Mouse (Mus musculus): Measurements from ENCODE around the gene Lap3.

Gene Lap3

DNA sequence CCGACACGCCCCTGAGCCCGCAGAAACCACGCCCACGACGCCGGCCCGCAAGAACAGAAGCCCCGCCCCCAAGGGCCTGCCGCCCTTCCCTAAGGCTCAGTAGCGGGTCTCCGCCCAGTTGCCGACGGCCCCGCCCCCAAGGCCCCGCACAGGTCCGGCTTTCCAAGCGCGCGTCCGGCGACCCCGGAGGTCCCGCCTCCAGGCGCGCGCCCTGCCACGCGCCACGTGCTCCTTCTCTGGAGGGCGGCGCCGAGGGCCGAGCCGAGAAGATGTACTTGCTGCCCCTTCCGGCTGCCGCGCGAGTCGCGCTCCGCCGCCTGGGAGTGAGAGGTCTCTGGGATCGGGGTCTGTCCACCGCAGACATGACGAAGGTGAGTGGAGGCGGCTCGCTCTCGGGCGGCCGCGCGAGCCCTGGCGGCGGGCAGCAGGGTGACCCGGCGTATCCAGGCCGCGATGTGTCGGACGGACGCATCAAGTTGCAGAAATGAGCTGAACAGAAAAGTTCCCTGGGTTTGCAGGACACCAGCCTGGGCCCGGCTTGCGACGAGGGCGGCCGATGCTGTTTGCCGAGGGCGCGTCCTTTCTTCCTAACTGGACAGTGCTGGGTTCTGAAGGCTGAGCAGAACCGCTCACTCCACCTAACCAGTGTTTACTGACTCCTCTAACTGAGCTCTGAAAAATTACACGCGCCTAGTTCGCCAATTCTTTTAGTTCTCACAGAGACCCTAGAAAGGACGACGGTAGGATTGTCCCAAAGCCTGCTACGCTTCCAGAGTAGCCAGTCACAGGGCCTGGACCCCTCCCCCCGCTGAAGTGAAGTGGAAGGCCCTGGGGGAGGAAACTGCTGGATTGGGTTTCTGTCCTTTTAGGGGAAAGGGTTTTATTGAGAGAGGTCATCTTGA, at the start of gene Lap3:
Gene Lap3 (plus strand): TSS at position 184 of the 902 bp plus-strand sequence.
- ChIA-PET CTCF (no interaction called here), POLR2A (interaction anchor here in 2 of 4 experiments (0.6 to 16.9 kb wide), 18 partner anchors 9 to 177 kb away, joined by 3 to 249 read pairs (median 5); partner anchors contain the start of genes Ncapg (in 2 of the 2) and Qdpr (in 2 of the 2))

DNA sequence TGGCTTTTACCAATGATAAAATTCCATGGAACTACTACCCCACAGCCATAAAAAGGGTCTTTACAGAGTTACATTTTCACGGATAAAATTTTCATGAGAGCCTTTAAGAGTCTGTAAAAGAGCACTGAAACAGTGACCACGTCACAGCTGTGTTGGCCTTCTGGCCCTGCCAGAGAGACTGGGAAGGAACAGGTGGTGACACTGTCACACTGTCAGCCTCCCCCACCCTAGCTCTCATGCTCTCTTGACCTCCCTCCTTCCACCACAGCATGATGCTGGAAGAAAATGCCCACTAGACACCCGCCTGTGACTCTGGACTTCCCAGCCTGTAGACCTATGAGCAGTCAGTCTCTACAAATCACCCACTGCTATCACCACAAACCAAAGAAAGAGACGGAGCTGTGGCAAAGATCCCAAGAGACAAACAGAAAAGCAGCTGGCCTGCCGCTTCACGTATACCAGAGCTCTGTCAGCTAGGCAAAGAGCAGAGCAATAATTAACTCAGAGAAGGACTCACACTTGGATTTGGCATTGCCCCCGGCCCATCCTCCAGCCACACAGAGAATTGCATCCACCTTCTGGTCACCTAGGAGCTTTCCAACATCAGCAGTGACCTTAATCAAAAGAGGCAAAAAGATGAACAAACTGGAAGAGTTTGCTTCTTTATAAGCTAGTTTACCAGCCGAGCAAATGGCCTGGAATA, 48.9 kb upstream of the Lap3 start:
- ChIA-PET CTCF (interaction anchor here in 1 of 4 experiments (0.5 kb wide), 1 partner anchor 267 kb away, joined by 7 read pairs; no protein-coding TSS in a partner anchor), POLR2A (interaction anchor here in 1 of 4 experiments (0.6 kb wide), 2 partner anchors 59 to 620 kb away, joined by 3 to 5 read pairs; no protein-coding TSS in a partner anchor)

DNA sequence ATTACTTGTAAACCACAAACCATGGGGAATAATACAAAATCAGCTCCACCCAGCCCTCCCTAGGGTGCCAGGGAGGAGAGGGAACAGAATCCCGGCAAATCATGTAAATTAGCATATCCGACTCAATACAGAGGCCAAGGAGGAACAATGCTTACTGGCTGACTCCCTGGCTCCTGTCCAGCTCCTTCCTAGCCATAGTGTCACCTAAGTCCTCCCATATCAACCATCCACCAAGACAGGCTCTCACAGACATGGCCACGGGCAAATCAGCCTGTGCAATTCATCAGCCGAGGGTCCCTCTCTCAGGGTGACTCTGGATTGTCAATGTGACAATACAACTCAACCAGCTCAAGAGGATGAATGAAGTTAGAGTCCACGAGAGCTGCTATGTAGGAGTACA, 44.5 kb upstream of the Lap3 start:
- CTCF ChIA-PET = no interaction called here
- POLR2A ChIA-PET = interaction anchor here in 2 of 4 experiments (0.9 to 2.3 kb wide), 7 partner anchors 9 to 221 kb away, joined by 3 to 12 read pairs (median 5); partner anchors contain the start of gene Ncapg (in 1 of the 2)

DNA sequence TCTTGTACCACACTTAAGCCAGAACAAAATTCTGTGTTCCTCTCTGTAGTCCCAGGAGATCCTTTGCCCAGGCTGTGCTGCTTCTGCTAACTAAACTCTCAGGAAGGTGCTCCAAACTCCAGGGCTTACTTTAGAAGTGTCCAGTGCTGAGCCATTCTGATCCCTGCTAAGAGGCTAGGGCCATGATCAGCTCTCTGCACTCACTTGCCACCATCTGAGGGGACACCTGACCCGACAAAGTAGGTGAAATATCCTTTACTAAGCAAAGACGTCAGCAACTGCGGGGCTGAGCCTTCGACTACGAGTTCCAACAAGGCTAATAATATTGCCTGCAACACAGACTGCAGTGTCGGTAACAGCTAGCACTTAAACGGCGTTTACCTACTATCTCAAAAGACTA, 44.0 kb upstream of the Lap3 start:
- CTCF ChIA-PET = no interaction called here

DNA sequence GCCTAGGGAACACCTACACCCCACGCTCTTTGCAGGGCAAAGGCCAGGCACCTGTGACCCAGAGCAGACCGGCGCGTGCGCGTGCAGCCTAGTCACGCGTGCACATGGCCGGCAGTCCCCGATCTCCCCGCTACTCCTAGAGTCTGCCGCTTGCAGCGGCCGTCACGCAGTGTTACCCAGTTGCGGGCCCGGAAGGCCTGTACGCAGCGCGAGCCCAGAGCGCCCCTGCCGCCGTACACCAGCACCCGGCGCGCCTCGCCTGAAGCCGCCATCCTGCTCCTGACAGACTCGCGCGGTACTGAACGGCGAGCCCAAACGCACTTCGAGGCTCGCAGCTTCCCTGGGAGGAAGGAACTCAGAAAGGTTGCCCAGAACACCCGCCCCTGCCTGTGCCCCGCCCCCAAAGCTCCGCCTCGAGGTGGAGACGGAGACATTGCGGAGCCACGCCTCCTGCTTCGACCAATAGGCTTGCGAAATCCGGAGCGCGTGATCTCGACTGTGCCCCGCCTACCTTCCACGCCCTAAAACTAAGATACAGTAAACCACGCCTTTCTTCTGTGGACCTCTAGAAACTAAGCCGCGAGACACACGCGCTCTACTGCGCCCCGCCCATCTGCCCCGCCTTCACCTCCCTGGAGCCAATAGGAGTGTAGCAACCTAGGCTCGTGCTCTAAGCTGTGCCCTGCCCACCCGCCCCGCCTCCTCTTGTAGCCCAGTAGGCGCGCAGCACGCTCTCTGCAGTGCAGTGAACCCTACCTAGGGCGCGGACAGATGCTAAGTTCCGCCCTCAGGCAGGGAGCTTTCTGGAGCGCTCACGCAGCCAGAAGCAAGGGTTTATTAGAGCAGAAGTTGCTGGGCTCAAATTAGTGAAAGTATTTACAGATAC, 43.1 kb upstream of the Lap3 start, which contains the start of gene Qdpr:
Gene Qdpr (minus strand): TSS at position 406 of the 886 bp plus-strand sequence.
- ChIA-PET POLR2A (interaction anchor here (0.6 to 2.3 kb wide), 59 partner anchors 9 to 1307 kb away, joined by 3 to 48 read pairs (median 4); partner anchors contain the start of genes Ncapg (in 3 of the 4), Lap3 (in 2 of the 4) and Fam184b (in 1 of the 4)), CTCF (interaction anchor here in 3 of 4 experiments (0.6 to 1.6 kb wide), 8 partner anchors 20 to 493 kb away, joined by 3 to 9 read pairs (median 3); no protein-coding TSS in a partner anchor)

More for the DNA sequence above, 44.0 kb upstream of the Lap3 start:
- POLR2A ChIA-PET = interaction anchor here in 3 of 4 experiments (0.9 to 2.3 kb wide), 10 partner anchors 8 to 227 kb away, joined by 3 to 14 read pairs (median 5); partner anchors contain the start of gene Ncapg (in 1 of the 3)

DNA sequence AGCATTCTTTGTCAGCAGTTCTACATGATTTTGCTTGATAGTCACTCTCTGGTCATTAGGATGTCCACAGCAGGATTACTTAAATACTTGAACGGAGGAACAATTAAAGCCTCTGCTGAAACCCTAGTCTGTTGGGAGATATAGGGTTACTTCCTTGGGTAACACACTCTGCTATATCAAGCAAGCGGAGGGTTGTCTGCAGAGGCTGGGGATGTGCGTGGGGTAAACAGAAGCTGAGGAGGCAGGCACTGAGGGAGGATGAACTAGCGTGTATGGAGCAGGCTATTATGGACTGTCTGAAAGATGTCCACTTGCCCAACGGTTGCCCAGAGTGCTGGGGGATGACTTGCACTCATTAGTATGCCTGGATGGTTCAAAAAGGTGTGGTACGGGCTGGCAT, 39.7 kb upstream of the Lap3 start, which contains the start of gene Clrn2:
Gene Clrn2 (plus strand): TSS at position 301 of the 400 bp plus-strand sequence.
- ChIA-PET CTCF (no interaction called here), POLR2A (no interaction called here)

DNA sequence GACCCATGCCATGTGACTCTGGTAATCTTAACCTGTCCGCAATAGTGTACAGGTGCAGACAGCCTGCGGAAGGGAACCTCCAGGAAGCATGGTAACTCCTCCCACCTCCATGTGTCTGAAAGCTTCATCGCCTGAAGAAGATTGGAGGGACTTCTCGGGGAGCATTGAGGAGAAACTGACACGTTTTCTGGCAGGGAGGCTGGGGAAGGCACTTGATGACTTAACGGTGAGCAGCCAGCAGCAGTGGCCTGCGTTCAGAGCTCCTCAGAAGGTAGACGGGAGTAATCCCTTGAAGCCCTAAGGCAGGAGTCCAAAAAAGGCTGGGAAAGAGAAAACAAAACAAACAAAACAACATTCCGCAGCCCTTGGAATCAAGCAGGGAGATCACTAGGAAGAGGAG, 38.7 kb upstream of the Lap3 start:
- CTCF ChIA-PET = no interaction called here

DNA sequence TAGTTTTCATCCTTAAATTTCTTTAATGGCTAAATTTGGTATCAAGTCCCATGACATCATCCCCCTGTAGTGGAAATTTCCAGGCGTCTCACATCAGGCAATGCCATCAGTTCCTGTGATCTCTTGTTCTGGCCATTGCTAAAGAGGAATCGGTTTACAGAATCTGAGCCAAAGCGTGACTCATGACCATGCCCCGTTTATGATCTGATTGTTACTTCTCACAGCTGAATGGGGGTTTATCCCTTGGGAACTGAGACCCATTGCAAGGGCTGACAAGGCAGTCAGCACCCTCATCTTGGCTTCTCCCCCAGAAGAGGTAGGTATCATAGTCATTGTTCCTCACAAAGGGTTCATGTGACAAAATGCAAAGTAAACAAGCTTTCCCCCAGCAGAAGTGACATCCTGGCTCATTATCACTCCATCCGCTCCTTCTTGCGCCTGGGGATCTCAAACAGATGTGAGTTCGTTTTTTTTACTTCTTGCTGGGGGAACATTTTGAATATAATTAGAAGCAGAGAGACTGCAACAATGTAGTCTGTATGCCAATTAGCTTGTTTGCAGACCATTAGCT, 20.2 kb upstream of the Lap3 start:
- ChIA-PET CTCF (interaction anchor here in 2 of 4 experiments (1.4 to 2.1 kb wide), 2 partner anchors 61 kb away, joined by 4 to 9 read pairs; no protein-coding TSS in a partner anchor), POLR2A (no interaction called here)

More for the DNA sequence above, 38.7 kb upstream of the Lap3 start:
- POLR2A ChIA-PET = interaction anchor here in 1 of 4 experiments (1.1 kb wide), 1 partner anchor 215 kb away, joined by 3 read pairs; the partner anchor contains the start of gene Ncapg

DNA sequence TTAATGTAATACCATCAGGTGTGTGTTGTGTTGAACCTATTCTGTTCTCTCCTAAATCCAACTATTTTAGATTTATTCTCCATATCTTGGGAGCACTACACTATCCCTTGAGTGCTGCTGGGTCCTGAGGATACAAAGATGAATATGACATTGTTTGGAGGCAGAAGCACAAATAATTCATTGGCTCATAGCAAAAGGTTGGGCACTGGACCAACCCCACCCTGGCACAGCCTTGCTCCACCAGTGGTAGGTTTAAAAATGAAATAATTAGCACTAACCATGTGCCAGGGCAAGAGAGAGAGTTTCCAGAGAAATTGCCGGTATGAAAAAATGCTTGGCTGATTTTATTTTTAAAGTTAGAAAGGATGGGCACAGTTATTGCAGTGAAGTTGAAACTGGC, 19.7 kb upstream of the Lap3 start:
- ChIA-PET CTCF (interaction anchor here in 2 of 4 experiments (1.4 to 2.1 kb wide), 2 partner anchors 61 kb away, joined by 4 to 9 read pairs; no protein-coding TSS in a partner anchor), POLR2A (no interaction called here)

DNA sequence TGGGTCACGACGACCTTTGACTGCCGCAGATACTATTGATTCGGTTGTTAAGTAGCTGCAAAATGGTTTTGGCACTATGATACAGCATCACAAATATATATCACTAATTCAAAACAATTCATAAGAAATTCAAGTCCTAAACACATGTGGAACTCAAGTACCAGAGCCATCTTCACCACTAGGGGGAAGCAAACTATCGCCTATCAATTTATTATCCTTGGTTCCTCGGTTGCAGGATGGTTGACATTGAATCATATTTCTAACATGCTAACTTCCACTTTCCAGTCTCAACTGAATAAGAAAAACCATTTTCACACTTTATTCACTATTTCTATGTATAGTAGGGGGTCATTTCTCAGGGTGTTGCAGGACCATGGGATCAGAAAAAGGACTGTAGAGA, 19.0 kb upstream of the Lap3 start:
- CTCF ChIA-PET = interaction anchor here in 1 of 4 experiments (2.1 kb wide), 1 partner anchor 60 kb away, joined by 9 read pairs; no protein-coding TSS in a partner anchor

DNA sequence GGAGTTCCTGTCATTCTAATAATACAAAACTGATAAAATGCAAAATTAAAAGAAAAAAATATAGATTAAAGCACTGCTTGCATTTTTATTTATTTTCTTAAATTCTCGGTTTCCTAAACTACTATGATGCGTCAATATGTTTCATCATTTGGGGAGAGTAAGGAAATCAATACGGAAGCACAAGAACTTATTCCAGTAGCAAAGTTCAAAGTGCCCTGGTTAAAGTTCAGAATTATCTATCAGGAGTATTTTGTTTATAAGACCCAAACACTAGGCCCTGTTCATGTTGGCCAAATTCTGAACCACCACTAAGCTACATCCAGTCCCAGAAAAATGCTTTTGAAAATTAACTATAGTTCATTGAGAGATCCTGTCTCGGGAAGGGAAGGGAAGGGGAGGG, 18.4 kb upstream of the Lap3 start:
- CTCF ChIA-PET = interaction anchor here in 1 of 4 experiments (2.1 kb wide), 1 partner anchor 60 kb away, joined by 9 read pairs; no protein-coding TSS in a partner anchor
- POLR2A ChIA-PET = no interaction called here

More for the DNA sequence above, 19.0 kb upstream of the Lap3 start:
- POLR2A ChIA-PET = no interaction called here

DNA sequence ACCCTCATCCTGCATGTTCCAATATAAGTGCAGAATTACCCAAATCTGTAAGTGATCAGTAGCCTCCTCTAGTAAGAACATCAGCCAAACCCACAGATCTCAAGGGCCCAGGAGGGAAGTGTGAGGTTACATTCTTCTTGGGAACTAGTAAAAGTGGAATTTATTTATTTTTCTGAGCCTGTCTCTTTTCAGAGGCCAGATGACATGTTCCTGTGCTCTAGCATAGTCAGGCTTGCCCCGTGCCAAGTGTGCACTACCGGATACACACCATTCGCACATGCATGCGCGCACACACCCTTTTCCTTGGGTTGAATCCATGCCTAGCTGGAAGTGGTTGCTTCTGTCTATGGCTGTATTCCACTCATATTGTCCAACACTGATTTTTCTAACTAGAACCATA, 17.4 kb upstream of the Lap3 start:
- CTCF ChIA-PET = interaction anchor here in 1 of 4 experiments (2.2 kb wide), 1 partner anchor 59 kb away, joined by 10 read pairs; no protein-coding TSS in a partner anchor
- POLR2A ChIA-PET = no interaction called here

DNA sequence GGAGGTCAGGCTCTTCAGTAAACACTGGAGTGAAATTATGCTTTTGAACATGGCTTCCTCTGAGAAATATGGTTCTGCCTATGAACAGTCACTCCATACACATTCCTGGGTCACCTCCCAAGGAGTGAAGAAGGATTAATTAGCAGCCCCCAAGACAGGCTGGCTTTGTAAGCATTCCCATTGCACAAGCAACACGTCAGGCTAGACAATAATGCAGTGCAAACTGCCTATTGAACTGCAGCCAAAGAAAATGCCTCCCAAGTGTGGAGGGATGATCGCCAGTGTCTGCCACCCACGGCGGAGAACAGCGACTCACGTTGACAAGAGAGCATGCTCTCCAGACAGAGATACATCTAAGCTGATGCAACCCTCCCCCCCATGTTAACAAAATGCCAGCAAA, 16.9 kb upstream of the Lap3 start:
- ChIA-PET CTCF (interaction anchor here in 2 of 4 experiments (0.7 to 2.2 kb wide), 2 partner anchors 58 kb away, joined by 3 to 10 read pairs; no protein-coding TSS in a partner anchor), POLR2A (interaction anchor here in 1 of 4 experiments (1.2 kb wide), 1 partner anchor 58 kb away, joined by 3 read pairs; no protein-coding TSS in a partner anchor)

DNA sequence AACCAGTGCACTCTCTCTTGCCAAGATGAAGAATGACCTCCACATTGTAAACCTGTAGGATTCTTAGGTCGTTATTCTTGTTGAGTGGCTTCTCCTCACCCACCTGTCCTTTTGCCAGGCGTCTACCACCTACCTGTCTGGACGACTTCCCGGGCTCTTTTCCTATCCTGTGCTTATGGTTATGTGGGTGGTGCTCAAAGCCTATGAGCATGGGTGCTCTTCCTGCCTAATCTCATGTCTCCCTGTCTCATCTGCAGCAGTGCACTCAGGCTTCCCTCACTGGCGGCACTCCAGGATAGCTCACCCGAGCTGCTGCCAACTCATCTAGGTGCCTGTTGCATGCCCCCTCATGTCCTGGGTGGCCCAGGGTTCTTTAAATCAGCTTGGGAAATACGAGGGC, 15.6 kb upstream of the Lap3 start:
- POLR2A ChIA-PET = interaction anchor here in 2 of 4 experiments (1.0 to 1.7 kb wide), 4 partner anchors 14 to 57 kb away, joined by 3 to 4 read pairs (median 3); partner anchors contain the start of gene Qdpr (in 2 of the 2)
- CTCF ChIA-PET = interaction anchor here in 2 of 4 experiments (0.8 to 2.2 kb wide), 2 partner anchors 57 to 58 kb away, joined by 4 to 10 read pairs; no protein-coding TSS in a partner anchor

DNA sequence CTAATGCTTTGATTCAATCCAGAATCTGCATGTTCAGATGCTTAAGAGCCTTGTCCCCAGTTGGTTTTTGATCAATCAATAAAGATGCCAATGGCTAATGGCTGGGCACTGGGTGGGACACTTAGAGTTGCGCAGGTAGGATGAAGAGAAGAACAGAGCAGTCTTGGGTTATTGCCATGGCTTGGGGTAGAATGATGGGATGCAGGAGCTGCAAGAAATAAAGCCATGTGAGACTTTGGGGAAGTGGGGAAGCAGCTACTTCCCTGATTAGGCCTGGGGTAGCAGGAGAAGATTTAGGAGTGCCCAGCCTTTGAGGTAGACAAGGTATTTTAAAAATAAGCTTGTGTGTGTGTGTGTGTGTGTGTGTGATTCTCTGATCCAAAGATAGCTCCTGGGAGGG, 13.1 kb upstream of the Lap3 start:
- ChIA-PET CTCF (interaction anchor here in 2 of 4 experiments (0.6 kb wide), 3 partner anchors 21 to 952 kb away, joined by 3 read pairs; no protein-coding TSS in a partner anchor), POLR2A (interaction anchor here in 2 of 4 experiments (0.8 to 1.6 kb wide), 2 partner anchors 10 to 14 kb away, joined by 3 to 4 read pairs; no protein-coding TSS in a partner anchor)

DNA sequence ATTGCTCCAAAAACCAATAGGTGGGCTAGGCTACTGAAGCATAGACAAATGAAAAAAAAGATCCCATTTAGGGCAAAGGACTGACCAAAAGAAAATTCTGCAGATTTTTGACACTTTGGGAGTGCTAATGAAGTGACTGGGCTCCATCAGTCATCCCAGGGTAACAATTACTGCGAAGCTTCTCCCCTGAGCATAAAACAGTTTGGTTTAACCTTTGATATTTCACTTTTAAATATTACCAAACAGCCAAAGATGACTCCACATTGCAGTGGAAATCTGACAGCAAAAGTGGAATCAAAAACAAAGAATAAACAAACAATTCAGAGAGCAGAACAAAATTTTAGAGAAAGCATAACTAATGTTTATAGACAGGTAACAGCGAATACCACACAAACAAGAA, 12.0 kb upstream of the Lap3 start:
- POLR2A ChIA-PET = interaction anchor here in 1 of 4 experiments (1.1 to 1.6 kb wide), 2 partner anchors 13 to 188 kb away, joined by 3 read pairs; partner anchors contain the start of gene Ncapg

DNA sequence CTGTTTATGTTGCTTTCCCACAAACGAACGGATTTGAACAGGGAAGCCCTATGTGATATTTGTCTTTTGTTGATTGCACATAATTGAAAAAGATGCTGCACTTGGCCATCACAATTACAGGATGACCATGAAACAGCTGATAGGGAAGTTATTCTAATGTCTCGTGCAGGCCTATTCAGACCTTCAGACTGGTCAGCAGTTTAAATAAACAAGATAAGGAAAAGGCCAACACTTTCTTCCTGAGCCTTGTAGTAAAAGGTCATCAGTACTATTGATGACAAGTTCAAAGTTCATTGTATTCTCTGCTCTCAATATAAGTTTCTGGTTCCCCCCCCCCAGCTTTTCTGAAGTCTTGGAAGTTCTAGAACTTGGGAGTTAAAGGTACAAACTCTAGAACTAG, 10.6 kb upstream of the Lap3 start:
- ChIA-PET CTCF (no interaction called here), POLR2A (interaction anchor here in 1 of 4 experiments (0.7 kb wide), 1 partner anchor 44 kb away, joined by 4 read pairs; no protein-coding TSS in a partner anchor)

More for the DNA sequence above, 12.0 kb upstream of the Lap3 start:
- CTCF ChIA-PET = interaction anchor here in 1 of 4 experiments (0.6 kb wide), 1 partner anchor 158 kb away, joined by 3 read pairs; no protein-coding TSS in a partner anchor

Data from embryonic stem cell, embryonic (primary cell).